Comparison of ENCODE assay signal across 8 mouse cellular contexts in the genomic region with DNA sequence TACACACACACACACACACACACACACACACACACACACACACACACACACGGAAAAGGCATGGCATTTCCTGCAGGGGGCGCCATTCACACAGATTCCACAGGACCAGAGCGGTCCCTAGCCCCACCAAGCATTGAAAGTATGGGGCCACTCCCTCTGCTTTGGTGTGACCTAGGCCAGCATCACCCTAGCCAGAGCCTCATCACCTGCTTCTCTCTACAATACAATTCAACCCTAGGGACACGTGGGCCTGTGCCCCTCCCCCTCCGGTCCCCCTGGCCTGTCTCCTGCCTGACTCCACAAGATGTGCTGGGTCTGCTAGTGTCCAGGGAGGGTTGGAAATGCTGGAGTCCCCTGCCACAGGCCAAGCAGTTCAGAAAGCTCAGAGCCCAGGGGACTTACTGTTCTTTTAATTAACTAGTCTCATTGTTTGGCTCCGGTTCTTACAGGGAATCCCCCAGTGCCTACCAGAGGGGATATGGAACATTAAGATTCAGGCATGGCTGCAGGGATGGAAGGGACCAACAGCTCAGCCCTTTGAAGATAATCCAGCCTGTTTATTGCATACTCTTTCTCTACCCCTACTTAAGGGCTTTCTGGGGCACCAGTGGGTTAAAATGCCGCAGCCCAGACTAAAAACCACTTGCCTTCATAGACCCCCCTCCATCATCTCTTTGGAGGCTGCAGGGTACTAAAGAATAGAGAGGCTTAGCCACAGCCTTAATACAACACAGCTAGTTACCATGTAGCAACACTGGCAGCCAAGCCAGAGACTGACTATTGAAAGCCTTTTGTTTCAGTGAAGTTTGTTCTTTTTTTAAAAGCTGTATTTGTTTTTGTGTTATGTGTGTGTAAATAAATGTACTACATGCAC.
A peak's percentile ranks its signal among the peaks of the same experiment; 100 is the strongest.
DNase-seq lines count a peak whose midpoint lies in the region; ATAC-seq and TF ChIP-seq lines count a peak whose summit lies in the region.

No protein-coding gene starts in this region.

- peak; percentile 54 for TF ChIP-seq CTCF in heart, postnatal 0 days (IDR thresholded peaks at IDR 0.05; ENCODE audit: low read depth)

- 29% methylated on average over 7 of the region's 7 CpGs for WGBS in heart, postnatal 0 days
- 21% methylated on average over 7 of the region's 7 CpGs for WGBS in heart, embryonic 12.5 days
- WGBS in embryonic facial prominence, embryonic 15.5 days = 14% methylated on average over 7 of the region's 7 CpGs
- 28% methylated on average over 7 of the region's 7 CpGs for WGBS in heart, embryonic 10.5 days

- no peak overlapping the region for H3K9ac ChIP-seq in heart, postnatal 0 days (replicated peaks; ENCODE audit: low read depth, low read length)
- no peak overlapping the region for H3K9ac ChIP-seq in heart, embryonic 12.5 days
- H3K9ac ChIP-seq in embryonic facial prominence, embryonic 15.5 days = no peak overlapping the region

- H3K27me3 ChIP-seq in heart, postnatal 0 days (ENCODE audit: control insufficient read depth, insufficient read depth, low read length) = 0 out of 2 replicates have a peak, but pooled peaks cover 4% of the 10 kb centered on the region
- peaks cover 4% of the 10 kb centered on the region for H3K27me3 ChIP-seq in heart, embryonic 12.5 days (replicated peaks)
- H3K27me3 ChIP-seq in embryonic facial prominence, embryonic 15.5 days = peaks cover 10% of the 10 kb centered on the region
- peaks cover 13% of the 10 kb centered on the region for H3K27me3 ChIP-seq in heart, embryonic 10.5 days (ENCODE audit: insufficient read depth, poor library complexity, severe bottlenecking)

- peaks cover 5% of the 10 kb centered on the region; the same call in 1 of the 2 replicates for H3K9me3 ChIP-seq in heart, postnatal 0 days (replicated peaks; ENCODE audit: control insufficient read depth, low read length)
- H3K9me3 ChIP-seq in heart, embryonic 12.5 days (replicated peaks) = 0 out of 2 replicates have a peak, but pooled peaks cover 7% of the 10 kb centered on the region
- H3K9me3 ChIP-seq in embryonic facial prominence, embryonic 15.5 days (replicated peaks) = no peaks in the 10 kb centered on the region
- H3K9me3 ChIP-seq in heart, embryonic 10.5 days = no peaks in the 10 kb centered on the region

- TF ChIP-seq EP300 in heart, postnatal 0 days (IDR thresholded peaks at IDR 0.05; ENCODE audit: low read depth) = no peak

- no peaks in the 10 kb centered on the region for H3K4me1 ChIP-seq in heart, postnatal 0 days (ENCODE audit: control insufficient read depth, insufficient read depth)
- no peaks in the 10 kb centered on the region for H3K4me1 ChIP-seq in heart, embryonic 12.5 days (replicated peaks)
- H3K4me1 ChIP-seq in embryonic facial prominence, embryonic 15.5 days = peaks cover 14% of the 10 kb centered on the region
- H3K4me1 ChIP-seq in heart, embryonic 10.5 days = peaks cover 5% of the 10 kb centered on the region; the same call in 1 of the 2 replicates

- H3K4me3 ChIP-seq in heart, postnatal 0 days (ENCODE audit: low read depth, low read length) = no peak overlapping the region
- no peak overlapping the region for H3K4me3 ChIP-seq in heart, embryonic 12.5 days
- H3K4me3 ChIP-seq in embryonic facial prominence, embryonic 15.5 days (replicated peaks) = no peak overlapping the region
- H3K4me3 ChIP-seq in heart, embryonic 10.5 days = no peak overlapping the region

- H3K4me2 ChIP-seq in heart, postnatal 0 days (ENCODE audit: low read depth, low read length) = no peak overlapping the region
- no peak overlapping the region for H3K4me2 ChIP-seq in heart, embryonic 12.5 days
- H3K4me2 ChIP-seq in embryonic facial prominence, embryonic 15.5 days (replicated peaks) = no peak overlapping the region

- no peak for DNase-seq in heart, postnatal 0 days (ENCODE audit: low spot score)
- peak; percentile 80 for DNase-seq in ES-CJ7 (ENCODE audit: low read depth, low spot score)
- DNase-seq in kidney, postnatal 10 days = peak; percentile 34
- DNase-seq in retina, postnatal 1 day = peak; percentile 72
- DNase-seq in heart, embryonic 10.5 days (ENCODE audit: low spot score) = no peak

- no peak overlapping the region for H3K27ac ChIP-seq in heart, postnatal 0 days (ENCODE audit: low read depth)
- H3K27ac ChIP-seq in heart, embryonic 12.5 days (ENCODE audit: poor library complexity, severe bottlenecking) = no peak overlapping the region
- no peak overlapping the region for H3K27ac ChIP-seq in embryonic facial prominence, embryonic 15.5 days (replicated peaks)
- no peak overlapping the region for H3K27ac ChIP-seq in heart, embryonic 10.5 days

- H3K36me3 ChIP-seq in heart, postnatal 0 days (replicated peaks; ENCODE audit: control insufficient read depth, insufficient read depth, low read length) = no peaks in the 10 kb centered on the region
- no peaks in the 10 kb centered on the region for H3K36me3 ChIP-seq in heart, embryonic 12.5 days
- no peaks in the 10 kb centered on the region for H3K36me3 ChIP-seq in embryonic facial prominence, embryonic 15.5 days
- no peaks in the 10 kb centered on the region for H3K36me3 ChIP-seq in heart, embryonic 10.5 days

- ATAC-seq in heart, postnatal 0 days (ENCODE audit: insufficient read depth, low read depth) = peak; percentile 39; the same call in 1 of the 2 replicates
- ATAC-seq in heart, embryonic 12.5 days (ENCODE audit: insufficient number of reproducible peaks, low FRiP score) = no peak
- 0 out of 2 replicates have a peak, but pooled peaks have one; percentile 48 for ATAC-seq in embryonic facial prominence, embryonic 15.5 days (ENCODE audit: insufficient number of reproducible peaks, low FRiP score, low TSS enrichment, low read depth)
- ATAC-seq in erythroblast, adult 5-6 weeks (replicated peaks; ENCODE audit: low FRiP score, poor library complexity, severe bottlenecking) = no peak

Comparison
In these comparisons a context has a peak if more than half of its experiments do, and no peak if none do; other contexts are left out.
1. ATAC-seq: peak in heart, postnatal 0 days (single experiment) and embryonic facial prominence, embryonic 15.5 days (single experiment); none in heart, embryonic 12.5 days (single experiment) and erythroblast, adult 5-6 weeks (single experiment).
2. DNase-seq: peak in ES-CJ7 (single experiment), kidney, postnatal 10 days (single experiment) and retina, postnatal 1 day (single experiment); none in heart, postnatal 0 days (single experiment) and heart, embryonic 10.5 days (single experiment).